Mouse (Mus musculus): ENCODE results near the gene Tmem208. TPM values are rescaled to one million over a fixed set of nuclear protein-coding genes. Genes with fewer than 3 reads are reported as not detected.
A peak's percentile ranks its signal among the peaks of the same experiment; 100 is the strongest.
"Not testable (repeated sequence)": the region's sequence is repeated elsewhere in the genome, so short reads cannot be mapped to it uniquely, and the experiment has no call there.

Tmem208 gene
- polyA plus RNA-seq, 1 experiment from 2014 or later: 101 TPM

DNA sequence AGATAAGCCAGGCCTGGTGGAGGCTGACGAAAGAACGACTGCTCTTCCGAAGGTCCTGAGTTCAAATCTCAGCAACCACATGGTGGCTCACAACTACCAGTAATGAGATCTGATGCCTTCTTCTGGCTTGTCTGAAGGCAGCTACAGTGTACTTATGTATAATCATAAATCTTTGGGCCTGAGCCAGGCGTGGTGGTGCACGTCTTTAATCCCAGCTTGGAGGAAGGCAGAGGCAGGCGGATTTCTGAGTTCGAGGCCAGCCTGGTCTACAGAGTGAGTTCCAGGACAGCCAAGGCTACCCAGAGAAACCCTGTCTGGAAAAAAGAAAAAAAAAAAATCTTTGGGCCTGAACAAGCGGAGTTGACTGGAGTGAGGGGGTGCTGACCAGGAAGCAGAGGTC is 34.8 kb upstream of the Tmem208 start:
- not testable (repeated sequence) for H3K4me3 ChIP-seq; H3K9me3 ChIP-seq; H3K27ac ChIP-seq; H3K36me3 ChIP-seq; DNase-seq (ENCODE audit: low spot score)
- Histone ChIP-seq H3K27me3 (ENCODE audit: insufficient read depth, poor library complexity, severe bottlenecking) (peaks cover 50% of the 10 kb centered on the region), H3K4me1 (peaks cover 40% of the 10 kb centered on the region)
- 77% methylated on average over 8 of the region's 8 CpGs for WGBS

DNA sequence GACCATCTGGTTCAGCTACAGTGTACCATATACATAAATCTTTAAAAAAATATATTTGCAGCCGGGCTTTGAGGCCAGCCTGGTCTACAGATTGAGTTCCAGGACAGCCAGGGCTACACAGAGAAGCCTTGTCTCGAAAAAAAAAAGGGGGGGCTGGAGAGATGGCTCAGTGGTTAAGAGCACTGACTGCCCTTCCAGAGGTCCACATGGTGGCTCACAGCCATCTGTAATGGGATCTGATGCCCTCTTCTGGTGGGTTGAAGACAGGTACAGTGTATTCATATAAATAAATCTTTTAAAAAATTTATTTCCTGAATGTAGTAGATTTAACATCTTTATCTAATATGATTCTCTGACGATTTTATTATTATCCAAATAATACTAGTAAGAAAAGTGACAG is 34.4 kb upstream of the Tmem208 start:
- not testable (repeated sequence) for H3K4me3 ChIP-seq; H3K9me3 ChIP-seq; DNase-seq (ENCODE audit: low spot score); H3K36me3 ChIP-seq; H3K27ac ChIP-seq
- 60% methylated on average over 3 of the region's 3 CpGs for WGBS
- Histone ChIP-seq H3K27me3 (ENCODE audit: insufficient read depth, poor library complexity, severe bottlenecking) (peaks cover 45% of the 10 kb centered on the region), H3K4me1 (peaks cover 43% of the 10 kb centered on the region)

- no peak overlapping the region for H3K4me3 ChIP-seq
- WGBS: 74% methylated on average over 7 of the region's 7 CpGs
- peaks cover 47% of the 10 kb centered on the region for H3K4me1 ChIP-seq
Measured at GRCm38 (mm10) chr8:105292471-105292870, 33.7 kb upstream of the Tmem208 start.

GRCm38 (mm10) chr8:105293405-105293804 is 32.7 kb upstream of the Tmem208 start:
- Histone ChIP-seq H3K4me1 (peaks cover 51% of the 10 kb centered on the region), H3K27ac (no peak overlapping the region), H3K27me3 (ENCODE audit: insufficient read depth, poor library complexity, severe bottlenecking) (peaks cover 44% of the 10 kb centered on the region), H3K36me3 (0 out of 2 replicates have a peak, but pooled peaks cover 2% of the 10 kb centered on the region), H3K4me3 (no peak overlapping the region), H3K9me3 (no peaks in the 10 kb centered on the region)
- 59% methylated on average over 19 of the region's 19 CpGs for WGBS
- DNase-seq (ENCODE audit: low spot score): no peak

More at GRCm38 (mm10) chr8:105292471-105292870, 33.7 kb upstream of the Tmem208 start:
- Histone ChIP-seq H3K27ac (no peak overlapping the region), H3K36me3 (no peaks in the 10 kb centered on the region), H3K27me3 (ENCODE audit: insufficient read depth, poor library complexity, severe bottlenecking) (peaks cover 44% of the 10 kb centered on the region), H3K9me3 (no peaks in the 10 kb centered on the region)
- DNase-seq (ENCODE audit: low spot score): no peak

GRCm38 (mm10) chr8:105294776-105295175 is 31.4 kb upstream of the Tmem208 start:
- Histone ChIP-seq H3K36me3 (peaks cover 12% of the 10 kb centered on the region), H3K4me1 (peaks cover 47% of the 10 kb centered on the region), H3K4me3 (peak overlapping the region; percentile 42), H3K27me3 (ENCODE audit: insufficient read depth, poor library complexity, severe bottlenecking) (peaks cover 42% of the 10 kb centered on the region), H3K9me3 (no peaks in the 10 kb centered on the region), H3K27ac (no peak overlapping the region)
- DNase-seq (ENCODE audit: low spot score): no peak
- WGBS: 66% methylated on average over 9 of the region's 9 CpGs

DNA sequence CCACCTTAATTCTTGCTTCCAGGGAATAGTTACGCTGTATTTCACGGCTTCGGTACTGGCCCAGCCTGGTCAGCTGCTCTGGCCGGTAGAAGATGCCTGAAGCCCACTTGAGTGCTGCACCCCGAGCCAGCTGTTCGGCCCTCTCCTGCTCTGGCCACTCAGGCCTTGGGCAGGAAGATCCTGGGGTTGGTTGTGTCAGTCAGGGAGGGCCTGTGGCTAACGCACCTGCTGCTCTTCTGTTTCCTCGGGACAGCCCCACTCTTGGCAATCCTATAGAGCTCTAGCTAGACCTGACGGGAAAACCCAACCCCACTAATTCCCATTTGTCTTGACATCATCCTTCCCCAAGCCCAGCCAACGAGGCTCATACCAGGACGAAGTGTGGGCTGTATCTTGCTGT is 30.9 kb upstream of the Tmem208 start:
- no peaks in the 10 kb centered on the region for H3K9me3 ChIP-seq
- peaks cover 47% of the 10 kb centered on the region for H3K4me1 ChIP-seq
- no peak for DNase-seq (ENCODE audit: low spot score)
- H3K36me3 ChIP-seq: peaks cover 17% of the 10 kb centered on the region
- peak overlapping the region; percentile 42 for H3K4me3 ChIP-seq
- 58% methylated on average over 11 of the region's 11 CpGs for WGBS
- H3K27ac ChIP-seq: peak overlapping the region; percentile 64
- peaks cover 37% of the 10 kb centered on the region for H3K27me3 ChIP-seq (ENCODE audit: insufficient read depth, poor library complexity, severe bottlenecking)

DNA sequence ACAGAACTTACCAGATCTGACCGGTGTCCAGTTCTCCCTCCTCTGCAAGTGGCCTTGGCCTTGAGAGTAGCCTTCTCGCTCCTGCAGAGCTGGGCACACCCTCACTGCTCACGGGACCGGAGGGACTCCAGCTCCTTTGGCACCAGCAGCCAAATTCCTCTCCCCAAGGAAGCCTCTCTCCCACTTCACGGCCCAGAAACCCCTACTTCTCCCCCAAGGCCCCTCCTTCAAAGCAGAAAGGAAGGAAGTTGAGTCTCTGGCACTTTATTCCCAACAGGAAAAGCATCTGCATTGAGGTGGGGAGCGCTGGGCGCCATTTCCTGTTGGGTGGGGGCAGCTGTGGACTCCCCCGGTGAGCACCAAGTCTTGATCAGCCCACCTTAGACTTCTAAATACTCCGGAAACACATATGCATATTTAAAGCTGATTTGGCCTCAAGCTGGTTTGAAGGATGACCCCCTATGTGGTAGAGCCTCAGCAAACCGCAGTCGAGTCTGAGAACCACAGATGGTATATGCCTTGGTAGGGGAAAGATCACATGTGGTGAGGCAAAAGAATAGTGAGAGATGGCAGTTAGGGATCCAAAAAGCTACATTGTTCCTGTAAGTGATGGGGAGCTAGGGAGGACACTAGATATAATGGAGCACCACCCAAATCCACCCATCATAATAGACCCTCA is 30.1 kb upstream of the Tmem208 start, which contains the start of gene Exoc3l:
Exoc3l (minus strand) TSS at position 207 of the 679 bp plus-strand sequence.
- Histone ChIP-seq H3K4me3 (peak within 1 kb of the TSS; percentile 78), H3K27me3 (ENCODE audit: insufficient read depth, poor library complexity, severe bottlenecking) (peaks cover 31% of the 10 kb centered on the region), H3K9me3 (no peaks in the 10 kb centered on the region), H3K4me1 (peaks cover 41% of the 10 kb centered on the region), H3K27ac (peak within 1 kb of the TSS; percentile 90), H3K36me3 (peaks cover 25% of the 10 kb centered on the region)
- no peak for DNase-seq (ENCODE audit: low spot score)
- 53% methylated on average over 11 of the region's 11 CpGs for WGBS

- WGBS: under 1% methylated on average over 58 of the region's 58 CpGs
- DNase-seq (ENCODE audit: low spot score): peak; percentile 97
- peaks cover 28% of the 10 kb centered on the region for H3K27me3 ChIP-seq (ENCODE audit: insufficient read depth, poor library complexity, severe bottlenecking)
- H3K36me3 ChIP-seq: peaks cover 40% of the 10 kb centered on the region
- peaks cover 41% of the 10 kb centered on the region for H3K4me1 ChIP-seq
- no peaks in the 10 kb centered on the region for H3K9me3 ChIP-seq
- peak within 1 kb of the TSS; percentile 90 for H3K27ac ChIP-seq
- H3K4me3 ChIP-seq: peak within 1 kb of the TSS; percentile 78
Measured at GRCm38 (mm10) chr8:105297511-105298192, 28.5 kb upstream of the Tmem208 start, which contains the start of gene E2f4. E2f4 (plus strand) TSS chr8:105297663.

DNA sequence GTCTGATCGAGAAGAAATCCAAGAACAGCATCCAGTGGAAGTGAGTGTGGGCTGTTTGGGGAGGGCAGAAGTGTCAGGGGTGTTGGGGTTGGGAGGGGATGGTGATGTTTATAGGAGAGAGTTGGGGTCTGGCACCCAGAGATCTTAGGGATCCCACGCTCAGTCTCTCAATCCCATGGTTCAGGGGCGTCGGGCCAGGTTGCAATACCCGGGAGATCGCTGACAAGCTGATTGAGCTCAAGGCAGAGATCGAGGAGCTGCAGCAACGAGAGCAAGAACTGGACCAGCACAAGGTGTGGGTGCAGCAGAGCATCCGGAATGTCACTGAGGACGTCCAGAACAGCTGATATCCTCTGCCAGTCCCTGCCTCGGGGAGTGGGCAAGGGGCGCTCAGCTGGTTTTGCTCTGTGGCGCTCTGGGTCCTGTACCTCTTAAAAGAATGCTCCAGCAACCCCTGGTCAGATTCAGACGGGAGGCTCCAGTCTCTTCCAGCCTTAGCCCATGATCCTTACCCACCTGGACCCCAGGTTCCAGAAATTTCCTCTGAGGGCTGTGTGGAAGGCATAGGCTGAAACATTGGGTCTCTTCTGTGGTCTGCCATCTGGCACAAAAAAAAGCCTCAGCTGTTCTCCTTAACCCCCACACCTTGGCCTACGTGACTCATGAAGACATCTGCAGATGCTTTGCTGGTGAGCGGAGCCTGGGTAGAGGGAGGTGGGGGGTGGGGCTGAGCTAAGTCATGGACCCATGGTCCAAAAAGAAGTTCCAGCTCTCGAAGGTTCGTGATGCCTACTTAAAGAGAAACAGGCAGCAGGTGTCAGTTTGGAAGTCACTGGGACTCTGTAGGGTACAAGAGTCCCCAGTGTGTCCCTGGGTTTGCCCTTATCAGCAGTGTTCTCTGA is 27.6 kb upstream of the Tmem208 start:
- Histone ChIP-seq H3K27me3 (ENCODE audit: insufficient read depth, poor library complexity, severe bottlenecking) (peaks cover 19% of the 10 kb centered on the region), H3K36me3 (peaks cover 49% of the 10 kb centered on the region), H3K9me3 (no peaks in the 10 kb centered on the region), H3K4me3 (peak overlapping the region; percentile 78), H3K27ac (peak overlapping the region; percentile 90), H3K4me1 (peaks cover 39% of the 10 kb centered on the region)
- DNase-seq (ENCODE audit: low spot score): peak; percentile 75
- 53% methylated on average over 18 of the region's 18 CpGs for WGBS

GRCm38 (mm10) chr8:105299962-105300361 is 26.2 kb upstream of the Tmem208 start:
- WGBS: 86% methylated on average over 8 of the region's 8 CpGs
- H3K9me3 ChIP-seq: no peaks in the 10 kb centered on the region
- H3K27ac ChIP-seq: no peak overlapping the region
- H3K27me3 ChIP-seq (ENCODE audit: insufficient read depth, poor library complexity, severe bottlenecking): peaks cover 11% of the 10 kb centered on the region
- peaks cover 62% of the 10 kb centered on the region for H3K36me3 ChIP-seq
- no peak for DNase-seq (ENCODE audit: low spot score)
- H3K4me1 ChIP-seq: peaks cover 50% of the 10 kb centered on the region
- peak overlapping the region; percentile 0; the same call in 1 of the 2 replicates for H3K4me3 ChIP-seq

DNA sequence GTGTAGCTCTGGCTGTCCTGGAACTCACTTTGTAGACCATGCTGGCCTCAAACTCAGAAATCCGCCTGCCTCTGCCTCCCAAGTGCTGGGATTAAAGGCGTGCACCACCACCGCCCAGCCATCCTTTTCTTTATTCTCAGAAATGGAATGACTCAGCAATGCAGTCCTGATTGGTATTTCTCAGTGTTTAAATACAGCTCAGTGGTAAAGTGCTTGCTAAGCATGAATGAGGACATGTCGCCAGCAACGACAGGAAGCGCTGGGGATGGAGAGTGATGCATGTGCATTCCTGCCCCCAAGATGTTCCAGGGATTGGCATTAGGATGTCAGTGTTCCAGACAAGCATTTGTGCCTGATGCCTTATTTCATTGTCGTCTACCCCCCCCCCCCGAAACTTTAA is 22.8 kb upstream of the Tmem208 start:
- no peak overlapping the region for H3K4me3 ChIP-seq
- peaks cover 78% of the 10 kb centered on the region for H3K36me3 ChIP-seq
- no peak overlapping the region for H3K27ac ChIP-seq
- H3K27me3 ChIP-seq (ENCODE audit: insufficient read depth, poor library complexity, severe bottlenecking): no peaks in the 10 kb centered on the region
- peaks cover 52% of the 10 kb centered on the region for H3K4me1 ChIP-seq
- H3K9me3 ChIP-seq: no peaks in the 10 kb centered on the region
- no peak for DNase-seq (ENCODE audit: low spot score)
- 90% methylated on average over 8 of the region's 8 CpGs for WGBS

GRCm38 (mm10) chr8:105303874-105304273 is 22.3 kb upstream of the Tmem208 start:
- Histone ChIP-seq H3K4me1 (peaks cover 47% of the 10 kb centered on the region), H3K36me3 (peaks cover 78% of the 10 kb centered on the region), H3K27ac (peak overlapping the region; percentile 56; the same call in 1 of the 2 replicates), H3K27me3 (ENCODE audit: insufficient read depth, poor library complexity, severe bottlenecking) (no peaks in the 10 kb centered on the region), H3K9me3 (no peaks in the 10 kb centered on the region), H3K4me3 (no peak overlapping the region)
- WGBS: 78% methylated on average over 9 of the region's 9 CpGs
- DNase-seq (ENCODE audit: low spot score): no peak
